In the genomic region with DNA sequence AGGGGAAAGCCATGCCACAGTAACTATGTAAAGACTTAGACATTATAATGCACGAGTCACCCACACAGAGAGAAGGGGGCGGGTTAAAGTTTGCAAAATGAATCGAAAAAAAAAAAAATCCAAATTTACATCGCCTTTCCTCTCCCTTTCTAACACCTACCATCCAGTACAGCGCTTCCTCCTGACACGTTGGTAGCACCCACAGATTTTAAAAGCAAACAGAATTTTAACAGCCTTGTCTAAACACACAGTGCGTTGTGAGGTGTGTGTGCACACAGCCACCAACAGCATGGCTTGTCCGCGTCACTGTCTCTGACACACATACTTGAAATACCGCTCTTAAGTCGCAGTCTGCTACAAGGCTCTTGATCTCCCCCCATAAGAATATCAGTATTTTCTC, we compare ENCODE assay signal across 19 mouse cellular contexts.
DNase-seq lines count a peak whose midpoint lies in the region; ATAC-seq and TF ChIP-seq lines count a peak whose summit lies in the region.
"Had no signal": no experiment of that assay in that cellular context is flagged by ENCODE, and none has a peak within 500 bp of the region (broad histone marks: within the 10 kb centered on the region; RNA-seq: fewer than 3 reads in every experiment).

No protein-coding gene starts in this region.

- no peak overlapping the region for H3K4me2 ChIP-seq in forebrain, postnatal 0 days (ENCODE audit: low read depth)
- no peak overlapping the region for H3K4me2 ChIP-seq in forebrain, embryonic 12.5 days
- no peak overlapping the region for H3K4me2 ChIP-seq in heart, postnatal 0 days (ENCODE audit: low read depth, low read length)
- H3K4me2 ChIP-seq in midbrain, embryonic 16.5 days (ENCODE audit: low read length) = no peak overlapping the region
- H3K4me2 ChIP-seq: embryonic facial prominence, embryonic 12.5 days; forebrain, embryonic 13.5 days; forebrain, embryonic 15.5 days had no signal

- no peaks in the 10 kb centered on the region for H3K9me3 ChIP-seq in forebrain, postnatal 0 days (ENCODE audit: low read length)
- H3K9me3 ChIP-seq in forebrain, embryonic 12.5 days = peaks cover 16% of the 10 kb centered on the region; the same call in 1 of the 2 replicates
- no peaks in the 10 kb centered on the region for H3K9me3 ChIP-seq in heart, postnatal 0 days (replicated peaks; ENCODE audit: control insufficient read depth, low read length)
- 0 out of 2 replicates have a peak, but pooled peaks cover 2% of the 10 kb centered on the region for H3K9me3 ChIP-seq in midbrain, embryonic 16.5 days (replicated peaks; ENCODE audit: control insufficient read depth, low read length, poor library complexity, severe bottlenecking)
- H3K9me3 ChIP-seq: forebrain, embryonic 15.5 days had no signal

- H3K4me1 ChIP-seq in forebrain, postnatal 0 days (ENCODE audit: insufficient read depth) = no peaks in the 10 kb centered on the region
- H3K4me1 ChIP-seq in forebrain, embryonic 12.5 days = peaks cover 7% of the 10 kb centered on the region; the same call in 1 of the 2 replicates
- no peaks in the 10 kb centered on the region for H3K4me1 ChIP-seq in heart, postnatal 0 days (ENCODE audit: control insufficient read depth, insufficient read depth)
- peaks cover 4% of the 10 kb centered on the region for H3K4me1 ChIP-seq in midbrain, embryonic 16.5 days (ENCODE audit: control insufficient read depth, insufficient read depth, low read length)
- H3K4me1 ChIP-seq: embryonic facial prominence, embryonic 12.5 days had no signal

- 87% methylated on average over 11 of the region's 11 CpGs for WGBS in forebrain, postnatal 0 days
- WGBS in forebrain, embryonic 12.5 days = 92% methylated on average over 11 of the region's 11 CpGs
- WGBS in heart, postnatal 0 days = 79% methylated on average over 11 of the region's 11 CpGs
- 98% methylated on average over 11 of the region's 11 CpGs for WGBS in midbrain, embryonic 16.5 days

- TF ChIP-seq EP300 in heart, postnatal 0 days (IDR thresholded peaks at IDR 0.05; ENCODE audit: low read depth) = no peak

- ATAC-seq in forebrain, postnatal 0 days = peak; percentile 27; the same call in 1 of the 2 replicates
- ATAC-seq in forebrain, embryonic 12.5 days (ENCODE audit: low FRiP score) = no peak
- no peak for ATAC-seq in heart, postnatal 0 days (ENCODE audit: insufficient read depth, low read depth)
- ATAC-seq in midbrain, embryonic 16.5 days = no peak
- ATAC-seq: forebrain, embryonic 13.5 days; forebrain, embryonic 15.5 days had no signal

- no peak overlapping the region for H3K27ac ChIP-seq in forebrain, postnatal 0 days (ENCODE audit: low read depth, low read length)
- no peak overlapping the region for H3K27ac ChIP-seq in forebrain, embryonic 12.5 days
- H3K27ac ChIP-seq in heart, postnatal 0 days (ENCODE audit: low read depth) = 0 out of 2 replicates have a peak overlapping the region, but pooled peaks have one; percentile 3
- no peak overlapping the region for H3K27ac ChIP-seq in midbrain, embryonic 16.5 days (ENCODE audit: low read length)
- H3K27ac ChIP-seq: embryonic facial prominence, embryonic 10.5 days; embryonic facial prominence, embryonic 12.5 days; forebrain, embryonic 13.5 days; forebrain, embryonic 15.5 days had no signal

- no peak for TF ChIP-seq CTCF in forebrain, postnatal 0 days (IDR thresholded peaks at IDR 0.05; ENCODE audit: low read depth)
- no peak for TF ChIP-seq CTCF in heart, postnatal 0 days (IDR thresholded peaks at IDR 0.05; ENCODE audit: low read depth)

- H3K4me3 ChIP-seq in forebrain, postnatal 0 days (ENCODE audit: low read depth, low read length) = no peak overlapping the region
- no peak overlapping the region for H3K4me3 ChIP-seq in forebrain, embryonic 12.5 days (replicated peaks)
- no peak overlapping the region for H3K4me3 ChIP-seq in heart, postnatal 0 days (ENCODE audit: low read depth, low read length)
- H3K4me3 ChIP-seq in midbrain, embryonic 16.5 days (ENCODE audit: low read depth, low read length) = no peak overlapping the region
- H3K4me3 ChIP-seq: embryonic facial prominence, embryonic 10.5 days; embryonic facial prominence, embryonic 12.5 days; forebrain, embryonic 13.5 days; forebrain, embryonic 15.5 days had no signal

- H3K36me3 ChIP-seq in forebrain, postnatal 0 days (ENCODE audit: insufficient read depth) = peaks cover 4% of the 10 kb centered on the region; the same call in 1 of the 2 replicates
- H3K36me3 ChIP-seq in forebrain, embryonic 12.5 days (replicated peaks) = peaks cover 23% of the 10 kb centered on the region
- H3K36me3 ChIP-seq in heart, postnatal 0 days (replicated peaks; ENCODE audit: control insufficient read depth, insufficient read depth, low read length) = peaks cover 30% of the 10 kb centered on the region
- H3K36me3 ChIP-seq in midbrain, embryonic 16.5 days (ENCODE audit: control insufficient read depth, insufficient read depth, low read length) = peaks cover 11% of the 10 kb centered on the region

- no peak overlapping the region for H3K9ac ChIP-seq in forebrain, postnatal 0 days
- H3K9ac ChIP-seq in forebrain, embryonic 12.5 days = no peak overlapping the region
- no peak overlapping the region for H3K9ac ChIP-seq in heart, postnatal 0 days (replicated peaks; ENCODE audit: low read depth, low read length)
- H3K9ac ChIP-seq in midbrain, embryonic 16.5 days (ENCODE audit: low read depth, low read length) = no peak overlapping the region
- H3K9ac ChIP-seq: embryonic facial prominence, embryonic 12.5 days; forebrain, embryonic 13.5 days; forebrain, embryonic 15.5 days had no signal

- no peak for DNase-seq in forebrain, postnatal 0 days
- no peak for DNase-seq in heart, postnatal 0 days (ENCODE audit: low spot score)
- no peak for DNase-seq in heart, adult 8-10 months (ENCODE audit: low spot score)
- peak; percentile 23 for DNase-seq in right cerebral cortex, adult 18-20 months
- no peak for DNase-seq in right cerebral cortex, postnatal 10 days (ENCODE audit: low spot score in 2 of 2)
- DNase-seq: adrenal gland, adult 2 months; adrenal gland, postnatal 10 days; adrenal gland, postnatal 25 days; cerebellum, adult 11-12 months; cerebellum, adult 2 months; cerebellum, adult 9-10 months; cerebellum, postnatal 10 days; cerebellum, postnatal 25 days had no signal

- no peaks in the 10 kb centered on the region for H3K27me3 ChIP-seq in forebrain, postnatal 0 days (ENCODE audit: insufficient read depth, low read length)
- no peaks in the 10 kb centered on the region for H3K27me3 ChIP-seq in forebrain, embryonic 12.5 days
- no peaks in the 10 kb centered on the region for H3K27me3 ChIP-seq in heart, postnatal 0 days (ENCODE audit: control insufficient read depth, insufficient read depth, low read length)
- no peaks in the 10 kb centered on the region for H3K27me3 ChIP-seq in midbrain, embryonic 16.5 days (ENCODE audit: control insufficient read depth, insufficient read depth, low read depth, low read length)
- H3K27me3 ChIP-seq: embryonic facial prominence, embryonic 12.5 days; forebrain, embryonic 13.5 days; forebrain, embryonic 15.5 days had no signal
